Mouse (Mus musculus) left cerebral cortex, adult 2 months (tissue): ENCODE measurements around the gene Cracr2b. TPM values are rescaled to one million over a fixed set of nuclear protein-coding genes. Genes with fewer than 3 reads are reported as not detected.

Source experiments
- DNase-seq, 2 experiments: peaks; one replicate each; pipeline ENCODE4 v3.0.0; 2021 to 2022; ENCODE audit warnings: low spot score in 2 of 2, mixed read lengths in 1 of 2; ENCODE audit errors: extremely low spot score in 1 of 2
- H3K27ac ChIP-seq: fragments of 200-600 bp; 2 replicates; pipeline ENCODE4 v1.8.1; 2022
- H3K4me3 ChIP-seq: fragments of 200-600 bp; 2 replicates; pipeline ENCODE4 v1.8.1; 2022
- CTCF ChIP-seq: fragments of 200-600 bp; IDR thresholded peaks from 2 replicates; pipeline ENCODE4 v1.8.1; 2022; ENCODE audit warnings: antibody characterized with exemption, mild to moderate bottlenecking, moderate library complexity
- intact Hi-C: fragments of 180-260 bp; cut with DNase I; formaldehyde crosslinking; loops from one replicate; pipeline ENCODE4 v1.15.1; 2025
- total RNA-seq, 2 experiments: library from RNA; stranded (reverse); gene quantifications; 2 replicates each; pipeline ENCODE4 v1.2.3; 2021

Gene Cracr2b
- total RNA-seq, 2 experiments from 2014 or later, result 3.7 to 5.1 TPM

- TF ChIP-seq CTCF, result no peak
- DNase-seq, result no peak
- intact Hi-C loops, result no loop called here
- Histone ChIP-seq H3K27ac (peak overlapping the region; percentile 40; the same call in 1 of the 2 replicates), H3K4me3 (no peak overlapping the region)
Observed at GRCm38 (mm10) chr7:141477578-141478269, 16.8 kb downstream of the Cracr2b start.

GRCm38 (mm10) chr7:141478270-141478748 is 17.4 kb downstream of the Cracr2b start:
- DNase-seq, result no peak
- intact Hi-C loops, result no loop called here
- Histone ChIP-seq H3K27ac (peak overlapping the region; percentile 15; the same call in 1 of the 2 replicates), H3K4me3 (no peak overlapping the region)
- no peak for TF ChIP-seq CTCF

- Histone ChIP-seq H3K4me3 (0 out of 2 replicates have a peak overlapping the region, but pooled peaks have one; percentile 13), H3K27ac (no peak overlapping the region)
- TF ChIP-seq CTCF, result peak; percentile 92
- peak; percentile 66 to 67 for DNase-seq
- intact Hi-C loops, result loop anchor here (1.0 to 2.0 kb wide), 2 partner anchors 44 to 186 kb away; no protein-coding TSS in a partner anchor
Observed at GRCm38 (mm10) chr7:141480842-141481497, 20.1 kb downstream of the Cracr2b start.

- intact Hi-C loops, result loop anchor here (2.0 kb wide), 1 partner anchor 185 kb away; no protein-coding TSS in a partner anchor
- TF ChIP-seq CTCF, result peak; percentile 51
- Histone ChIP-seq H3K4me3 (peak overlapping the region; percentile 57), H3K27ac (peak overlapping the region; percentile 57)
- peak; percentile 50 to 60 for DNase-seq
Observed at GRCm38 (mm10) chr7:141481498-141482401, 20.9 kb downstream of the Cracr2b start.

- no peak for TF ChIP-seq CTCF
- intact Hi-C loops, result no loop called here
- Histone ChIP-seq H3K4me3 (peak overlapping the region; percentile 57), H3K27ac (no peak overlapping the region; the same call in 1 of the 2 replicates)
- DNase-seq, result no peak
Observed at GRCm38 (mm10) chr7:141482531-141483024, 21.7 kb downstream of the Cracr2b start.

GRCm38 (mm10) chr7:141483114-141483653 is 22.3 kb downstream of the Cracr2b start:
- TF ChIP-seq CTCF, result no peak
- intact Hi-C loops, result no loop called here
- no peak for DNase-seq
- H3K27ac ChIP-seq, result no peak overlapping the region
- H3K4me3 ChIP-seq, result no peak overlapping the region

- Histone ChIP-seq H3K4me3 (no peak overlapping the region), H3K27ac (no peak overlapping the region)
- TF ChIP-seq CTCF, result no peak
- DNase-seq, result no peak
- intact Hi-C loops, result no loop called here
Observed at GRCm38 (mm10) chr7:141484186-141485120, 23.6 kb downstream of the Cracr2b start.

- DNase-seq, result peak in 1 of 2 experiments; percentile 6
- no peak for TF ChIP-seq CTCF
- no peak overlapping the region for H3K27ac ChIP-seq
- intact Hi-C loops, result no loop called here
- H3K4me3 ChIP-seq, result no peak overlapping the region
Observed at GRCm38 (mm10) chr7:141485186-141485585, 24.3 kb downstream of the Cracr2b start.

GRCm38 (mm10) chr7:141485606-141486005 is 24.7 kb downstream of the Cracr2b start:
- no peak overlapping the region for H3K27ac ChIP-seq
- intact Hi-C loops, result no loop called here
- DNase-seq, result peak in 1 of 2 experiments; percentile 7
- no peak overlapping the region for H3K4me3 ChIP-seq
- TF ChIP-seq CTCF, result no peak

GRCm38 (mm10) chr7:141486239-141486638 is 25.3 kb downstream of the Cracr2b start:
- no peak for TF ChIP-seq CTCF
- DNase-seq, result no peak
- no peak overlapping the region for H3K4me3 ChIP-seq
- H3K27ac ChIP-seq, result no peak overlapping the region
- intact Hi-C loops, result no loop called here
